Mouse (Mus musculus): ENCODE data around the gene Tedc1. TPM values are rescaled to one million over a fixed set of nuclear protein-coding genes. Genes with fewer than 3 reads are reported as not detected.
A peak's percentile ranks its signal among the peaks of the same experiment; 100 is the strongest.

Gene Tedc1
- polyA plus RNA-seq, 1 experiment = 1.8 TPM

- no peak for DNase-seq (ENCODE audit: extremely low spot score in 1 of 2, low spot score in 1 of 2)
These were observed 4.0 kb upstream of the Tedc1 start for GRCm38 (mm10) chr12:113152272-113152661.

GRCm38 (mm10) chr12:113152991-113153525 is 3.2 kb upstream of the Tedc1 start:
- DNase-seq (ENCODE audit: extremely low spot score in 1 of 2, low spot score in 1 of 2) = no peak

GRCm38 (mm10) chr12:113153971-113154370 is 2.2 kb upstream of the Tedc1 start:
- no peak for DNase-seq (ENCODE audit: extremely low spot score in 1 of 2, low spot score in 1 of 2)

GRCm38 (mm10) chr12:113154747-113155075 is 1.5 kb upstream of the Tedc1 start:
- no peak for DNase-seq (ENCODE audit: extremely low spot score in 1 of 2, low spot score in 1 of 2)

DNA sequence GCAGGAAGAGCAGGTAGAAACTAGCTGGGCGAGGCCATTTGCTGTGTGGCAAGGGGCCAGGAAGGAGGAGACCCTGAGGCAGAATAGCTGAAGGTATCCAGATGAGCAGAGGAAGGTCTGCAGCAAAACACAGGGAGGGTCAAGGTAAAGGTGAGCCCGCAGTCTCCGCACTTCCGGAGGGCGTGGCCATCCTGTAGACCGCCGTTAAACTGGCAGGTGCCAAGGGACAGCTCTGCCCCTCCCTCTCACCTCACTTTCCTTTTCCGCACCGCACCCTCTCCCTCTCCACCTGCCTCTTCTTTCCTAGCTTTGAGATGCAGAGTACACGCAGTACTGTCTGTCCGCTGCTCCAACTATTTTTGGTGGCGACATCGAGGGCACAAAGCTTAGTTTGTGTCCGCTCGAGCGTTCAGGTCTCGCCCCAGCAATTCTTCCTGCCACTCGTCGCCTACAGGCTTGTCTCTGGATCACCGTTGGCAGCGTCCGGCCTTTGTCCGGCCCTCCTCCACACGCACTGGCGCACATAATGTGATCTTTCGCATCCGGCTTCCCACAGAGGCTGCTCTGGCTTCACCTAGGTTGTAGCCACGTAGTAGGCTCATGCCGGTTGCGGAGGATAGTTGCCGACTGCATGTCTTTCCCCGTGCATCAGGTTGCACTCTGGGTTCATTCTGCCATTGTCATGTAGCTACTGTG is 997 bp upstream of the Tedc1 start:
- no peak for DNase-seq (ENCODE audit: extremely low spot score in 1 of 2, low spot score in 1 of 2)

- DNase-seq (ENCODE audit: extremely low spot score in 1 of 2, low spot score in 1 of 2) = no peak
These were observed 314 bp downstream of the Tedc1 start for GRCm38 (mm10) chr12:113156540-113156929.

DNA sequence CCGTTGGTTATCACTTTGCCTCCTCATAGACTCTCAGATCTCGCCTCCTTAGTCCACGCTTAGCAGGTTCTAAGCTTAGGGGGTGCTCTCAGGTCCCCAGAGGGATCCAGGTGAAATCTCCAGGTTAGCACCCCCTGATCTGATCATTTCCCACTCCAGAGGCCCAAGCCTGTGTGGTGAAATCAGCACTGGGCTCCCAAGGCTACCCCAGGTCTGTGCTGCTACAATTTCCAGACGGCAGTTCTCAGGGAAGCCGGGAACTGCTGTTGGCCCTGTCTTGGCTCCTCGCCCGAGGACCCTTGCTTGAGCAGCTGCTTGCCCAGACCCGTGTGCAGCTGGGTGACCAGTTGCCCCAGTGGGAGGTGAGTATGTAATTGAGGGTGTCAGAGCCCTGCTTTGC is 781 bp downstream of the Tedc1 start:
- DNase-seq (ENCODE audit: extremely low spot score in 1 of 2, low spot score in 1 of 2) = no peak

DNA sequence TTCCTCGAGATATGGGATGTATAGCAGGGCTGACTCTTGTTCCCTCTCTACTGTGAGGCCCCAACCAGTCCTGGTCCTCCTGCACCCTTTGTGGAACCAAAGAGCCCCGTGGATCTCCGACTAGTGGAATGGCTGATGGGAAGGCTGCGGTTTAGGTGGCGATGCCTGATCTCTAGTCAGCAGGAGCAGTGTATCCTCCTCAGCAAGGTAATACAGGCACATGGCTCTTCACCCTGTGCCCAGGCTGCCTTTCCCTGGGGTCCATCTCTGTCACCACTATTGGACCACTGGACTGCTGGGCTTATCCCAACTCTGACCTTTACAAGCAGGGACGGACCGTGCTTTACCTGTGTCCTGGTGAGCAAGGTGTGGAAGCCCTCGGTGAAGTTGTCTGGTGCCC is 1.3 kb downstream of the Tedc1 start:
- no peak for DNase-seq (ENCODE audit: extremely low spot score in 1 of 2, low spot score in 1 of 2)

DNA sequence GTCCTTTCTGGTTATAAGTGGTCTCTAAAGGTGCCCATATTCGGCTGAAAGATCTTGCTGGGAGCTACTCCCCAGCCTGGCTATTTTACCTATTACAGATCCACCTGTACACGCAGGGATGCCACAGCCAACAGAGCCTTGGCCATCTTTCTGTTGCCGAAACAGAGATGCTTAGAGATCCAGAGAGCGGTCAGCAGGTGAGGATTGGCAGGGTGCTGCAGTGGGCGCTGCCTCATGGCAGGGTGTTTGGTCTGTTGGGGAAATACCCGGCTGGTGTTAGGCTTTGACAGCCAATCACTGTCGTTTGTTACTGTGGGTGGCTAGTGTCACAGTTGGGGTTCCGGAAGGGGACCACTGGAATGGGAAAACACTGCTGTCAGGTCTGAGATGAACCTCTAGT is 1.8 kb downstream of the Tedc1 start:
- no peak for DNase-seq (ENCODE audit: extremely low spot score in 1 of 2, low spot score in 1 of 2)

DNA sequence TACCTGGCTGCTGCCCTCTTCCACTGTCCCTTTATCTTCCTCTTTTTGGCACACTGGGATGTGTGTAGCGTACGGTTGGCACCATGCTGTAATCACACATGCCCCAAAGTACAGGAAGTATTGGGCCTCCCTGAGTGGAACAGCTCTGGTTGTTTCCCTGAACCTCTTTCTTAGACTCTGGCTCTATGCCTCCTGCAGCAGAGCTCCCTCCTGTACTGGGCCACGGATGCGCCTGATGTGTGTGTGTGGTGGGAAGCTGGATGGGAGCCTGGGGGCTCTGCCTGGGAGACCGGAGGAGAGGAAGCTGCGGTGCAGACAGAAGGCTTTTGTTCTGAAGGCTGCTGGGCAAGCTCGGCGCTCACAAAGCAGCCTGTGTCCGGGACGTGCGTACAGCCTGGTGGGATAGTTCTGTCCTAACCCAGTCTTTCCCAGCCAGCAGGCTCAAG is 7.4 kb downstream of the Tedc1 start:
- DNase-seq (ENCODE audit: extremely low spot score in 1 of 2, low spot score in 1 of 2) = no peak

DNA sequence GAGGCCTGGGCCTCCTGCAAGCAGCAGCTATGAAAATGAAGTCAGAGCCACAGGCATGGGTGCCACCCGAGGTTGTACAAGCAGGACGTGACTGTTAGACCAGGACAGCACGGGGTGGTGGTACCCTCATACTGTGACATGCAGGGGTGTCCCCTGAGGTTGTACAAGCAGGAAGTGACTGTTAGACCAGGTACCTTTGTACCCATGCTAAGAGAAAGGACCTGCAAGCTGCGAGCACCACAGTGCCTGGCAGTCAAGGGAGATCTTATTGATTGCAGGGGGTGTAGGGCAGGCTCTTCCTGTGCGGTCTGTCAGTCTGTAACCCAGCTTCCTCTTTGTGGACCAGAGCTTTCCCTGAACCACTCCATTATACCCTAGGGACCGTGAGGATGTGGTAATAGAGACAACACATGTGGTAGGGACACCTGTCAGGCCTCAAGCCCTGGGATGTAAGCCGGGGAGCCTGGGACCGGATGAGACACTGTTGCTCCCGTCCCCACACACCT is 11.9 kb downstream of the Tedc1 start:
- DNase-seq (ENCODE audit: extremely low spot score in 1 of 2, low spot score in 1 of 2) = no peak

DNA sequence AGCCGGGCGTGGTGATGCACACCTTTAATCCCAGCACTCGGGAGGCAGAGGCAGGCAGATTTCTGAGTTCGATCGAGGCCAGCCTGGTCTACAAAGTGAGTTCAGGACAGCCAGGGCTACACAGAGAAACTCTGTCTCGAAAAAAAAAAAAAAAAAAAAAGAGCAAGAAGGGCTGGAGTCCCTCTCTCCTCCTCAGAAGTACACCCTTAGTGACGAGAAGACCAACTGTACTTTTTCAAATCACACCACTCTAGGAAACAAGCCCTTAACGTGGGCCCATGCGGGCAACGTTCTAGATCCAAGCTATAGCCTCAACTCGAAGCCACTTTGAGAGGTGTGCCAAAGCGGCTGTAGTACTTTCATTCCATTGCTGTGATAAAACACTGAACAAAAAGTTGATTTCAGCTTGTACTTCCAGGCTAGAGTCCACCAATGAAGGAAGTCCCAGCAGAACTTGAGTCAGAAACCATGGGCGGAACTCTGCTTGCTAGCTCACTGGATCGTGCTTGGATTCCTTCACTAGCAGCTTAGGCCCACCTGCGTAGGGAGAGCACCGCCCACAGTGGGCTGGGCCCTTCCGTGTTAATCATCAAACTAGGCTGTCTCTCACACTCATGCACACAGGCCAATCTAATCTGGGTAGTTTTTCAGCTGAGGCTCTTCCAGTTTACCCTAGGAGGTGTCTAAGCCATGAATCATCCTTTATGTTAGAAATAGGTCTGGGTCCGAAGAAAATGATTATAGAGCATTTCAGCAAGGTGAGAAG is 20.9 kb downstream of the Tedc1 start:
- DNase-seq (ENCODE audit: extremely low spot score in 1 of 2, low spot score in 1 of 2) = no peak

DNA sequence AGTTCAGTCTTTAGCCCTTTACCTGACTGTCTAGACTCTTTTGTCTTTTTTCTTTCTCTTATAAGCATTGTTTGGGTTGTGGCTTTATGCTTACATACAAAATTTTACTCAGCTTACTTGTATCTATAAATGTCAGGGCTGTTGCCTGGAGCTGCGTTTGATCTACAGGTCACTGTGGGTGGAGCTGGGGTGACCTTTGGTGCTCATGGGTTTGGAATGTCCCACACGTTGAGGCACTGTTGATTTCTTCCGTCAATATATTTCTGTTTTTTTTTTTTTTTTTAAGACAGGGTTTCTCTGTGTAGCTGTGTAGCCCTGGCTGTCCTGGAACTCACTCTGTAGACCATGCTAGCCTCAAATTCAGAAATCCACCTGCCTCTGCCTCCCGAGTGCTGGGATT is 24.8 kb downstream of the Tedc1 start:
- no peak for DNase-seq (ENCODE audit: extremely low spot score in 1 of 2, low spot score in 1 of 2)

- no peak for DNase-seq (ENCODE audit: extremely low spot score in 1 of 2, low spot score in 1 of 2)
These were observed 28.7 kb downstream of the Tedc1 start for GRCm38 (mm10) chr12:113184945-113185344.

- DNase-seq (ENCODE audit: extremely low spot score in 1 of 2, low spot score in 1 of 2) = peak in 1 of 2 experiments; percentile 41
These were observed 29.4 kb downstream of the Tedc1 start, which contains the start of gene Tmem121 for GRCm38 (mm10) chr12:113185442-113186291. Gene Tmem121, plus strand, starts transcription at chr12:113185930.

GRCm38 (mm10) chr12:113186326-113187010 is 30.2 kb downstream of the Tedc1 start:
- DNase-seq (ENCODE audit: extremely low spot score in 1 of 2, low spot score in 1 of 2) = peak in 1 of 2 experiments; percentile 13

DNA sequence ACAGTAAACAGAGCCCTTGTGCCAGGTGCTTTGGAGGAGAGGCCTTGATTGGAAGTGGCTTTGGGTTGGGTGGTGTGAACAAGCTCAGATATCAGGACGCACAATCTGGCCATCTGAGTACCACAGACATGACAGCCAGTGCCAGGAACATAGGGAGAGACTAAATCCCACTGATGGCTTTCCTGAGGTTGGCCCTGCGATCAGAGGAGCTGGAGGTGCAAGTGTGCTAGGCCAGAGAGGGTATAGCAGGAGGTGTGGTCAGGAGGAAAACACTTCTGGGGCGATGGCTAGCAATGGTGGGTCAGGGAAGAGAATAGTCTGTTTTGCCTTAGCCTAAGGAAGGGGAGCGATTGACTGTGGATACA is 30.8 kb downstream of the Tedc1 start:
- DNase-seq (ENCODE audit: extremely low spot score in 1 of 2, low spot score in 1 of 2) = peak in 1 of 2 experiments; percentile 11

GRCm38 (mm10) chr12:113187584-113188295 is 31.5 kb downstream of the Tedc1 start:
- DNase-seq (ENCODE audit: extremely low spot score in 1 of 2, low spot score in 1 of 2) = peak; percentile 66 to 97

DNA sequence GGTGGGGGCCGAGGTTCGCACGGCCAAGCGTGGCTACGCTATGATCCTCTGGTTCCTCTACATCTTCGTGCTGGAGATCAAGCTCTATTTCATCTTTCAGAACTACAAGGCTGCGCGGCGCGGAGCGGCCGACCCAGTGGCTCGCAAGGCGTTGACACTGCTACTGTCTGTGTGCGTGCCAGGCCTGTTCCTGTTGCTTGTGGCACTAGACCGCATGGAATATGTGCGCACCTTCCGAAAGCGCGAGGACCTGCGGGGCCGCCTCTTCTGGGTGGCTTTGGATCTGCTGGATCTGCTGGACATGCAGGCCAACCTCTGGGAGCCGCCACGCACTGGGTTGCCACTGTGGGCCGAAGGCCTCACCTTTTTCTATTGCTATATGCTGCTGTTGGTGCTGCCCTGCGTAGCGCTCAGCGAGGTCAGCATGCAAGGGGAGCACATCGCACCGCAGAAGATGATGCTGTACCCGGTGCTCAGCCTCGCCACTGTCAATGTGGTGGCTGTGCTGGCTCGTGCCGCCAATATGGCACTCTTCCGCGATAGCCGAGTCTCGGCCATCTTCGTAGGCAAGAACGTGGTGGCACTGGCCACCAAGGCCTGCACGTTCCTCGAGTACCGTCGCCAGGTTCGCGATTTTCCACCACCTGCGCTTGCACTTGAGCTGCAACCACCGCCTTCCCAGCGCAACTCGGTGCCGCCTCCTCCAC is 32.3 kb downstream of the Tedc1 start:
- no peak for DNase-seq (ENCODE audit: extremely low spot score in 1 of 2, low spot score in 1 of 2)

All from frontal cortex, adult 2 months (tissue).